In the genomic region with DNA sequence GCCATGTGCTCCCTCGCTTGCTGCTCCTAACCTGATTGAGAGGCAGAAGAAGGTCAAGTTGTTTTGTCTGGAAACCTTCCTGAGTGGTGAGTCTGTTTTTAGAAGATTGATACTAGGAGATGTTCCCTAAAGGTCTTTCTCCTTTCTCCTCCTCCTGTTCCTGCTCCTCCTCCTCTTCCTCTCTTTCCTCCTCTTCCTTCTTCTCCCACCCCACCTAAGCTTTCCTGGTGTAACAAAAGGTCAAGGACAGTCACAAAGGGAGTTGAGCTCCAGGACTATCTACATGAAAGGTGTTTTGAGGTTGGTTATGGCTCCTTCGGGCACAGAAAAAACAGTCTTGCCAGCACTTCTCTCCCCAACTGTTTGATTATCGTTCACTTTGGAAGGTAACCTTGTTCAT, we compare ENCODE assay signal across 13 mouse cellular contexts. TPM values are rescaled to one million over a fixed set of nuclear protein-coding genes. Genes with fewer than 3 reads are reported as not detected.
DNase-seq lines count a peak whose midpoint lies in the region; ATAC-seq and TF ChIP-seq lines count a peak whose summit lies in the region.
"Had no signal": no experiment of that assay in that cellular context is flagged by ENCODE, and none has a peak within 500 bp of the region (broad histone marks: within the 10 kb centered on the region; RNA-seq: fewer than 3 reads in every experiment).

A gene (plus strand): TSS at position 301 of the 400 bp plus-strand sequence.

- WGBS in kidney, embryonic 14.5 days, result 91% methylated on average over 3 of the region's 3 CpGs
- 91% methylated on average over 3 of the region's 3 CpGs for WGBS in forebrain, embryonic 15.5 days
- 96% methylated on average over 3 of the region's 3 CpGs for WGBS in midbrain, embryonic 12.5 days

- H3K4me2 ChIP-seq in kidney, embryonic 14.5 days (replicated peaks; ENCODE audit: low read depth, low read length), result no peak within 1 kb of the TSS
- H3K4me2 ChIP-seq in forebrain, embryonic 15.5 days (replicated peaks), result no peak within 1 kb of the TSS
- no peak within 1 kb of the TSS for H3K4me2 ChIP-seq in midbrain, embryonic 12.5 days (replicated peaks)

- ATAC-seq in kidney, embryonic 14.5 days (ENCODE audit: low FRiP score, low TSS enrichment), result no peak
- no peak for ATAC-seq in common myeloid progenitor, adult 5-6 weeks (replicated peaks; ENCODE audit: low read depth, poor library complexity, severe bottlenecking)
- no peak for ATAC-seq in forebrain, embryonic 15.5 days (replicated peaks)
- no peak for ATAC-seq in midbrain, embryonic 12.5 days (ENCODE audit: low FRiP score, low read depth)

- TF ChIP-seq CTCF in layer of hippocampus, adult 2 months (conservative IDR thresholded peaks at IDR 0.05), result no peak

- no peak within 1 kb of the TSS for H3K27ac ChIP-seq in kidney, embryonic 14.5 days (ENCODE audit: low read depth, low read length)
- H3K27ac ChIP-seq in forebrain, embryonic 15.5 days (replicated peaks), result no peak within 1 kb of the TSS
- no peak within 1 kb of the TSS for H3K27ac ChIP-seq in midbrain, embryonic 12.5 days (replicated peaks)
- H3K27ac ChIP-seq in layer of hippocampus, adult 2 months, result no peak within 1 kb of the TSS

- no peaks in the 10 kb centered on the region for H3K9me3 ChIP-seq in kidney, embryonic 14.5 days (ENCODE audit: control insufficient read depth, low read length)
- H3K9me3 ChIP-seq in forebrain, embryonic 15.5 days, result no peaks in the 10 kb centered on the region
- no peaks in the 10 kb centered on the region for H3K9me3 ChIP-seq in midbrain, embryonic 12.5 days

- no peaks in the 10 kb centered on the region for H3K36me3 ChIP-seq in kidney, embryonic 14.5 days (ENCODE audit: control insufficient read depth, insufficient read depth, low read length)
- H3K36me3 ChIP-seq in forebrain, embryonic 15.5 days, result no peaks in the 10 kb centered on the region
- no peaks in the 10 kb centered on the region for H3K36me3 ChIP-seq in midbrain, embryonic 12.5 days

- peaks cover 6% of the 10 kb centered on the region; the same call in 1 of the 2 replicates for H3K4me1 ChIP-seq in kidney, embryonic 14.5 days (ENCODE audit: control insufficient read depth, insufficient read depth, low read length)
- peaks cover 17% of the 10 kb centered on the region for H3K4me1 ChIP-seq in forebrain, embryonic 15.5 days
- peaks cover 9% of the 10 kb centered on the region for H3K4me1 ChIP-seq in midbrain, embryonic 12.5 days

- H3K9ac ChIP-seq in kidney, embryonic 14.5 days (ENCODE audit: low read depth, low read length), result no peak within 1 kb of the TSS
- H3K9ac ChIP-seq in forebrain, embryonic 15.5 days (replicated peaks), result no peak within 1 kb of the TSS
- H3K9ac ChIP-seq in midbrain, embryonic 12.5 days (replicated peaks), result no peak within 1 kb of the TSS

- no peaks in the 10 kb centered on the region for H3K27me3 ChIP-seq in kidney, embryonic 14.5 days (ENCODE audit: control insufficient read depth, insufficient read depth, low read length)
- no peaks in the 10 kb centered on the region for H3K27me3 ChIP-seq in forebrain, embryonic 15.5 days
- H3K27me3 ChIP-seq in midbrain, embryonic 12.5 days, result 0 out of 2 replicates have a peak, but pooled peaks cover 3% of the 10 kb centered on the region

- no peak within 1 kb of the TSS for H3K4me3 ChIP-seq in kidney, embryonic 14.5 days (ENCODE audit: low read length)
- H3K4me3 ChIP-seq in forebrain, embryonic 15.5 days, result no peak within 1 kb of the TSS
- H3K4me3 ChIP-seq in midbrain, embryonic 12.5 days, result no peak within 1 kb of the TSS
- no peak within 1 kb of the TSS for H3K4me3 ChIP-seq in layer of hippocampus, adult 2 months

- no peak for DNase-seq in kidney, adult 18-20 months
- no peak for DNase-seq in layer of hippocampus, adult 2 months (ENCODE audit: low spot score in 2 of 2)
- DNase-seq in thymus, postnatal 14 days, result no peak
- DNase-seq in spleen, postnatal 14 days (ENCODE audit: low spot score in 2 of 2), result no peak
- DNase-seq: adrenal gland, postnatal 14 days; cerebellum, postnatal 25 days; layer of hippocampus, adult 9-11 months; lung, postnatal 4 days; right cerebral cortex, postnatal 4 days had no signal

RNA-seq across cellular contexts. Expression of the gene that starts here (rescaled TPM):
- 13.1 and 16.0 TPM in 2 replicates for polyA plus RNA-seq in kidney, embryonic 14.5 days (2014; fragmentation: Nextera tagmentation; extraction: Ambion mirVana)
- 12.7 and 13.0 TPM in 2 replicates for total RNA-seq in common myeloid progenitor, adult 5-6 weeks (2017)
- 14.2 and 15.7 TPM in 2 replicates for polyA plus RNA-seq in forebrain, embryonic 15.5 days (2015; fragmentation: Nextera tagmentation; extraction: Ambion mirVana)
- 15.1 and 16.6 TPM in 2 replicates for polyA plus RNA-seq in midbrain, embryonic 12.5 days (2016; fragmentation: Nextera tagmentation; extraction: Ambion mirVana)
- total RNA-seq in layer of hippocampus, adult 2 months (2021), result 1 to 10 TPM; 5.1 to 5.3 TPM
